Mouse (Mus musculus): ENCODE results near the gene Lsm10. TPM values are rescaled to one million over a fixed set of nuclear protein-coding genes. Genes with fewer than 3 reads are reported as not detected.

The Lsm10 gene
- 41.8 and 46.5 TPM in 2 replicates for polyA plus RNA-seq (2015; fragmentation: Nextera tagmentation; extraction: Ambion mirVana)

DNA sequence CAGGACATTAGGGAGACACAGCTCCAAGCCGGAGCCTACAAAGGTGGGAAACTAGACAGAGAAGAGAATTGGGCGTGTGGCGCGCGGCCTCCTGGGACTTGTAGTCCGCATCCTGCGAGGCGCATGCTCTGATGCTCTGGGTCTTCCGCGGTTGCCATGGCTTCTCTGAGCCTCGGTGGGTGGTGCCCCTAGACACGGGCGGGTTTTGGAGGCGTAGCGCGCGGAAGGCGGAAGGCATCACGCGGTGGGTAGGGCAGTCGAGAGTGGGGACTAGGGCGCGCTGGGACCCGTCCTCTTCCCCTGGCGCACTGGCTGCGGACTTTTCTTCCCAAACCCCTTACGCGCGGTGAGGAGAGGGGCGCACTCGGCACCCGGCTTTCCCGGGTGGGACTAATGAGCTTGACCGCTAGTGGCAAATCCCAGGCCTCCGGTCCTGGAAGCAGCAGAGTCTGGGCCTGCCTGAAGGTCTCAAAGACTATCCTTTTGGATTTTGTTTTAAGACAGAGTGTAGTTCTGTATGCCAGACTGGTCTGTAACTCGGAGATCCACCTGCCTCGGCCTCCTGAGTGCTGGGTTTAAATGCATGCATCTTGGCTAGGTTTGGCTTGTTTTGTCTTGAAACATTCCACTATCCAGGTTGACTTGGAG, at the start of gene Lsm10:
TSS of gene Lsm10 (plus strand) at position 160 of the 648 bp plus-strand sequence.
- peak; percentile 95 for DNase-seq (ENCODE audit: low spot score)
- TF ChIP-seq CTCF (IDR thresholded peaks at IDR 0.05; ENCODE audit: low read depth), result no peak
- TF ChIP-seq EP300 (optimal IDR thresholded peaks at IDR 0.05), result no peak
- Histone ChIP-seq H3K9ac (ENCODE audit: low read length) (peak within 1 kb of the TSS; percentile 75), H3K4me2 (replicated peaks; ENCODE audit: low read depth) (peak within 1 kb of the TSS; percentile 63), H3K4me1 (replicated peaks; ENCODE audit: control insufficient read depth, insufficient read depth) (0 out of 2 replicates have a peak, but pooled peaks cover 3% of the 10 kb centered on the region), H3K4me3 (ENCODE audit: low read depth, low read length) (peak within 1 kb of the TSS; percentile 62), H3K9me3 (ENCODE audit: control insufficient read depth, low read length) (no peaks in the 10 kb centered on the region), H3K27me3 (ENCODE audit: control insufficient read depth, insufficient read depth, low read length) (no peaks in the 10 kb centered on the region), H3K36me3 (ENCODE audit: control insufficient read depth, insufficient read depth, low read length) (no peaks in the 10 kb centered on the region), H3K27ac (replicated peaks) (peak within 1 kb of the TSS; percentile 80)
- ATAC-seq (ENCODE audit: low FRiP score, low TSS enrichment), result peak; percentile 98
- 2% methylated on average over 35 of the region's 37 CpGs for WGBS

DNA sequence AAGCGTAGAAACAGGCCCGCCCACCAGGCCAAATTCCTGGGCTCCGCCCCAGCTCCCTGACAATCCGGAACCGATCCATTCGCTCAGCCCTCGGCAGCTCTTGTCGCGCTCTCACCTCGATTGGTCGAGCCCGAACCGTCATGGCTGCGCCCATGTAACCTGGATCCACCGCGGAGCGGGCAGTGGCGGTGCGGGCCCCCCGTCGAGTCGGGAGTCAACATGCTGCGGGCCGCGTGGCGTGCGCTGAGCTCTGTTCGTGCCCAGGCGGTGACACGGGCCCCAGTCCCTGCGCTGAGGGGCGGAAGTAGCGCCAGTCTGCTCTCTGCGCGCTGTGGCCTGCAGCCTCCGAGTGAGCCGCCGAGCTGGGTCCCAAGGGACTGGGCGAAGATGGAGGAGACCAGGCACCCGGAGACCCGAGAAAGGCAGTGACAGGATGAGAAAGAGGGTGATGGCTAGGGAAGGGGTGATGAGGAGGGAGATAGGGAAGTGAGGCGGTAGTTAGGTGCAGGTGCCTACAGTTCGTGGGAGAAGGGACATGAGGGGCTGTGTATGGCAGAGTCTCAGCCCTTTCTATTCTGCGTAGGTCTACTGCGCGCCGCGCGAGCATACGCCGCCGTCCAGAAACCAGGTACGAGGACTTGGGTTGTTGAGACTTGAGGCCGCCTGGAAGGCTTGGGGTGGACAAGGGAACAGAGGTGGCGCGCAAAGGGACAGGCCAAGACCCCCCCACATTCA, 49.4 kb upstream of the Lsm10 start, which contains the start of gene Mrps15:
TSS of gene Mrps15 (plus strand) at position 75 of the 735 bp plus-strand sequence.
- peak within 1 kb of the TSS; percentile 88 for H3K4me3 ChIP-seq (ENCODE audit: low read depth, low read length)
- peak within 1 kb of the TSS; percentile 76; the same call in 1 of the 2 replicates for H3K27ac ChIP-seq (replicated peaks)
- H3K36me3 ChIP-seq (ENCODE audit: control insufficient read depth, insufficient read depth, low read length), result 0 out of 2 replicates have a peak, but pooled peaks cover 5% of the 10 kb centered on the region
- peak; percentile 96 for ATAC-seq (ENCODE audit: low FRiP score, low TSS enrichment)
- peak within 1 kb of the TSS; percentile 95 for H3K4me2 ChIP-seq (replicated peaks; ENCODE audit: low read depth)
- no peaks in the 10 kb centered on the region for H3K27me3 ChIP-seq (ENCODE audit: control insufficient read depth, insufficient read depth, low read length)
- no peaks in the 10 kb centered on the region for H3K9me3 ChIP-seq (ENCODE audit: control insufficient read depth, low read length)
- no peak for TF ChIP-seq CTCF (IDR thresholded peaks at IDR 0.05; ENCODE audit: low read depth)
- TF ChIP-seq EP300 (optimal IDR thresholded peaks at IDR 0.05), result no peak
- peaks cover 4% of the 10 kb centered on the region; the same call in 1 of the 2 replicates for H3K4me1 ChIP-seq (replicated peaks; ENCODE audit: control insufficient read depth, insufficient read depth)
- under 1% methylated on average over 56 of the region's 56 CpGs for WGBS
- peak within 1 kb of the TSS; percentile 86 for H3K9ac ChIP-seq (ENCODE audit: low read length)
- DNase-seq (ENCODE audit: low spot score), result peak; percentile 90

DNA sequence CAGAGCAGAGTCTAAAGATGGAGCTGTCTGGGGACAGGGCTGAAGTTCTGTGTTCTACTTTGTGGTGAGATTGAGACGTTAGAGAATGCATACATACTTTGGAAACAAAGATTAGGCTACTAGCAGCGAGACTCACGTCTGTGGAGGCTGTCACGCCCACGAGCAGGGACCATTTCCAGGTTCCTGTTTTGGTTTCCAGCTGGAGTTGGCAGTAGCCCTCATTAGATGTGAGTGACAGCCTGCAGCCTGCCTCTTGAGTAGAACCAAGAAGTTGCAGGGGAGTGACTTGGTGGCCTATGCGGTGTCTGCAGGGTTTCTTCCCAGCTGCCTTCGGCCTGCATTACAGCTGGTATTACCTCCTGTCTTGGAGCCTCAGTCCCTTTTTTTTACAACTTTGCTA, 44.8 kb upstream of the Lsm10 start:
- ATAC-seq (ENCODE audit: low FRiP score, low TSS enrichment) (no peak), DNase-seq (ENCODE audit: low spot score) (no peak)
- Histone ChIP-seq H3K4me1 (replicated peaks; ENCODE audit: control insufficient read depth, insufficient read depth) (peaks cover 4% of the 10 kb centered on the region; the same call in 1 of the 2 replicates), H3K27me3 (ENCODE audit: control insufficient read depth, insufficient read depth, low read length) (no peaks in the 10 kb centered on the region), H3K4me2 (replicated peaks; ENCODE audit: low read depth) (no peak overlapping the region), H3K4me3 (ENCODE audit: low read depth, low read length) (no peak overlapping the region), H3K9ac (ENCODE audit: low read length) (no peak overlapping the region), H3K36me3 (ENCODE audit: control insufficient read depth, insufficient read depth, low read length) (peaks cover 19% of the 10 kb centered on the region; the same call in 1 of the 2 replicates), H3K27ac (replicated peaks) (no peak overlapping the region), H3K9me3 (ENCODE audit: control insufficient read depth, low read length) (no peaks in the 10 kb centered on the region)
- TF ChIP-seq CTCF (IDR thresholded peaks at IDR 0.05; ENCODE audit: low read depth) (no peak), EP300 (optimal IDR thresholded peaks at IDR 0.05) (no peak)
- 72% methylated on average over 7 of the region's 7 CpGs for WGBS

DNA sequence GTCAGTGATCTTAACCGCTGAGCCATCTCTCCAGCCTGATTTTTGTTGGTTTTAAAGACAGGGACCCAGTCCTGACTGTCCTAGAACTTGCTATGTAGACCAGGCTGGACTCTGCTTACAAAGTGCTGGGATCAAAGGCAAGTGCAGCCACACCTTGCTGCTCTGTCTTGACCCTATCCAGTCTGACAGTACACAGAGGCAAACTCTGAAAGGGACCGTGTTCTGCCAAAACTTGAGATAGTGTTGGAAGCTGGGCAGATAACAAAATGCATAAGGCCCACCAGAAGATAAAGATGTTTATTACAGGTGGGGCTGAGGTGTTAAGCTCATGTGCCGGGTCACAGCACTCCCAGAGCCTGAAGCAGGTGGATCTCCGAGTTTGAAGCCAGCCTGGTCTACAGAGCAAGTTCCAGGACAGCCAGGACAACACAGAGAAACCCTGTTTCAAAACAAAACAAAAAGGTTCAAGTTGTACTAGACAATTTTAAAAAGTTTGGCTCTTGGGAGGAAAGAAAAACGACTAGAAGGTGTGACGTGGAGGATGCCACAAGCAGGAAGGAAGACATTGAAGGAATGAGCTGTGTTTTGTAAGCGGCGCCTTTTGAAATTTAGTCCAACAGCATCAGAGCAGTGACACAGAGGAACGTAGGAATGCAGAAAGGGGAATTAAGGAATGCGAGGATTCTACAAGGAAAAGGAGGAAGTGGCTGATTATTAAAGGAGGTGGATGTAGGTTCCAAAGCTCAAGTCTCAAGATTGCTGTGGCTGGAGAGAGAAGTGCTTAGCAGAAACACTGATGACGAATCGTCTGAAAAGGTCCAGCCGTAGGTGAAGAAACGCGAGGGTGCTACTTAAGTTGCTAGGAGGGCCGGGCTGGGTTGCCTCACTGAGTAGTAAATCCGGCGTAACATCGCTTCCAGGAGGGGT, 39.0 kb upstream of the Lsm10 start:
- peaks cover 5% of the 10 kb centered on the region; the same call in 1 of the 2 replicates for H3K4me1 ChIP-seq (replicated peaks; ENCODE audit: control insufficient read depth, insufficient read depth)
- 10% methylated on average over 19 of the region's 19 CpGs for WGBS
- H3K27ac ChIP-seq (replicated peaks), result peak overlapping the region; percentile 35; the same call in 1 of the 2 replicates
- ATAC-seq (ENCODE audit: low FRiP score, low TSS enrichment) (peak; percentile 19; the same call in 1 of the 2 replicates), DNase-seq (ENCODE audit: low spot score) (peak; percentile 23)
- peak overlapping the region; percentile 86 for H3K4me2 ChIP-seq (replicated peaks; ENCODE audit: low read depth)
- H3K4me3 ChIP-seq (ENCODE audit: low read depth, low read length), result peak overlapping the region; percentile 61
- TF ChIP-seq CTCF (IDR thresholded peaks at IDR 0.05; ENCODE audit: low read depth), result no peak
- no peaks in the 10 kb centered on the region for H3K27me3 ChIP-seq (ENCODE audit: control insufficient read depth, insufficient read depth, low read length)
- no peaks in the 10 kb centered on the region for H3K9me3 ChIP-seq (ENCODE audit: control insufficient read depth, low read length)
- peaks cover 14% of the 10 kb centered on the region; the same call in 1 of the 2 replicates for H3K36me3 ChIP-seq (ENCODE audit: control insufficient read depth, insufficient read depth, low read length)
- peak overlapping the region; percentile 55 for H3K9ac ChIP-seq (ENCODE audit: low read length)

All from stomach, postnatal 0 days (tissue).